Mouse (Mus musculus): ENCODE results near the gene Dyrk2.

Gene Dyrk2

DNA sequence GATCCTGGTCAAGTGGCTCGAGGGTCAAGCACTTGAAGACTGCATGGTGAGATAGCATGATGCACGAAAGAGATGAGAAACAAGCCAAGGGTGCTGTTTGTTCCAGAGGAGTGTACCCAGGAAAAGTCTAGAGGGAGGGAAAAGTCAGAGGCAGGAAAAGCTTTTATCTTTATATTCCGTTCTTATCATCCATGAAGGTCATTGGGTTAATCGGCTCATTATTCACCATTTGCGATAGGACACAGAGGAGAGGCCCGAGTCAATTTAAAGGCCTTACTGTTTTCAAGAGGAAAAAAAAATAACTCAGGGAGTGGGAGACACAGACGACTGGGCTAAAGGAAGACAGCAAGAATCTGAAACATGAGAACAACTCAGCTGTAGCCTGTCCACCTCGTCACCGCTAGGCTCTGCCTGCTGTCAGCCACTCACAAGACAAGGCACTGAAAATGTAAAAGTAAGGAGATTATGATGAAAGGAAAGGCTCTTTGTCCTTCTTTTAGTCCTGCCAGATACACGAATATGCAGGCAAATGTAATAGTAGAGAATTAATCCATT, 22.9 kb downstream of the Dyrk2 start:
- DNase-seq (ENCODE audit: low read depth, low spot score), result no peak

DNA sequence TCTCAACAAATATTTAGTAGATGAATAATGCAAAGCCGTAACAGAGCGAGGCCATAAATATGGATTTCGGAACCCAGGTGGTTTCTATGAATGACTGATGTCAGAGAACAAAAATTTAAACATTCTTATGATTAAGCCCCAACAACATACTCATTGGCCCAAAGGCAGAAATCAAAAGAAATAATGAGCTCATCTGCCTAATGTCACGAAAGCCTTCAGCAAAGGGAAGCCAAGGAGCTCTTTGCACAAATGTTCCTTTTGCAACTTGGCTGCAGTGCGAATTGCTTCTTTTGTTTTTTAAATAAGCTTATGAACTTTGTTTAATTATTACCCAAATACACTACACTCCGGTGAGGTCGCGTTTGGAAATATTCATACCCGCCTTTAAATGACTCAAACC, 29.4 kb downstream of the Dyrk2 start:
- no peak for DNase-seq (ENCODE audit: low read depth, low spot score)

DNA sequence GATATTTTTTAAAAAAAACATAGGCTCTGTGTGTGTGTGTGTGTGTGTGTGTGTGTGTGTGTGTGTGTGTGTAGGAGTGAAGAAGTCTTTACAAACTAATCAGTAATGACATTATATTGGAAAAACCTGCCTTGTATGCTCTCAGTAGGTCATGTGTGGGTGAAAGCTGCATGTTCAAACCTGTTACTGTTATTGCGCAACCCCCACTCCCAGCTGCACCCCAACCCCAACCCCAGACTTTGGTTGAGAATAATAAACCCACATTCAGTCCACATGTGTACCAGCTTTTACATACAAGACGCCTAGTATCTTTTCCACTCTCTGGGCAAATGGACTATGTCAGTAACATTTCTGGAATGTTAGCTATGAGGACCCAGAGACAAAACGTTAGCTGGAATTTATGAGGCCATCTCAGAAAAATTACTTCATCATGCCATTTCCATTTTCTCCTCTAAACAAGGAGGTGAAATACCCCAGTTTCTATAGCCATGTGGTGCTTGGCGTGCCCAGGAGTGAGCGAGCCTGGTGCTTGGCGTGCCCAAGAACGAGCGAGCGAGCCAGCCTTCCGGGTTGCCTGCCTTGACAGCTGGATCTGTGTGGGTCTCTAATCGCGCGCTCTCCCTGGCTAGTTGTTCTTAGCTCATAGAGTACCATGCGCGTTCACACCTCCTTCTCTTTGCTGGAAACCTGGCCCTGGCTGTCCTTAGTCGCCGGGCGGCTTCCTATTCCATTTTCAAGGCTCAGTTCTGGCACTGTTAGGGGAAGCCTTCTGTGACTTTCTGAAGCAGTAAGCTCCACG, 30.5 kb downstream of the Dyrk2 start:
- DNase-seq (ENCODE audit: low read depth, low spot score), result no peak

DNA sequence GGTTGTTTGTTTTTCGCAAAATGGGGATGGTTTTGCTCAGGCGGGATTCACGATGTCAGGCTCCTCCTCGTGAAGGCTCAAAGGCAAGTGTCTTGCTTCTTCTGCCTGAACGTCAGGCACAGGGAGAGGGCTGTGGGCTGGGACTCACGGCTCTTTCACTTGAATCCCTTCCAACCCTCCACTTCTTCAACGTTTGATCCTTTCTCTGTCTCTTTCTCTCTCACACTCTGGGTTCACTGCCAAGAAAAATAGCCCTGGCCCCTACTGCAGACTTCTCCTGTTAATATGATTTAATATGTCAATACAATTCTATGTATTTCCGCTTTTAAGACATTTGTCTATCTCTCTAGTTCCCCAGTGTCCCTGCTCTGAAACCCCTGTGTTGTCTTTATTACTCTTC, 32.4 kb downstream of the Dyrk2 start:
- DNase-seq (ENCODE audit: low read depth, low spot score), result no peak

DNA sequence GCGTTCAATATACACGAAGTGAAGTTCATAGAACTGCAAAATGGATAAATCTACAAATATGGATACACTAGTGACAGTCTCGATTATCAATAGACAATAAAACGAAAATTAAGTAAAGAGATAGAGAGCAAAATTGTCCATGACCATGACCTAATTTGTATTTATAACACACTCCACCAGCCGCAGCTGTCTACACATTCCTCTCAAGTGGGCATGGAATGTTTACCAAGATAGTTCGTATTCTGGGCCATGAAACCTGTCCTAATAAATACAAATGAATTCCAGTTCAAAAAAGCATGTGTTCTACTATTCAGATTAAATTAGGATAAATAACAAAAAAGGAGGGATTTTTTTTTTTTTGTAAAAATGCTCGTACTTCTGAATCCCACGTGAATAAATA, 38.8 kb downstream of the Dyrk2 start:
- no peak for DNase-seq (ENCODE audit: low read depth, low spot score)

DNA sequence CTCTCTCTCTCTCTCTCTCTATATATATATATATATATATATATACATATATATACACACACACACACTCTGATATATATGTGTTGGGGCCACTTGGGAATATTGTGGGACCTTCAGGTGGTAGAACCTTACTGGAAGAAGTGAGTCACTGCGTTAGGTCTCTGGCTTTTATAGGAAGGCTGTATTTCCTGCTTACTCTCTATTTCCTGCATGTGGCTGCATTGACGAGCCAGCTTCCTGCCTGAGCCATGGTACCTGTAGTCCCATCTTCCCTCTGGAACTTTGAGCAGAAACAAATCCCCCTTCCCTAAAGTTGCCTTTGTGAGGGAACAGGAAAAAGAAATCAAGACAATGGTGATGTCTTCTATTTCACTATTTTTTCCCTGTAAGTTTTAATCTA, 40.4 kb downstream of the Dyrk2 start:
- DNase-seq (ENCODE audit: low read depth, low spot score), result no peak

DNA sequence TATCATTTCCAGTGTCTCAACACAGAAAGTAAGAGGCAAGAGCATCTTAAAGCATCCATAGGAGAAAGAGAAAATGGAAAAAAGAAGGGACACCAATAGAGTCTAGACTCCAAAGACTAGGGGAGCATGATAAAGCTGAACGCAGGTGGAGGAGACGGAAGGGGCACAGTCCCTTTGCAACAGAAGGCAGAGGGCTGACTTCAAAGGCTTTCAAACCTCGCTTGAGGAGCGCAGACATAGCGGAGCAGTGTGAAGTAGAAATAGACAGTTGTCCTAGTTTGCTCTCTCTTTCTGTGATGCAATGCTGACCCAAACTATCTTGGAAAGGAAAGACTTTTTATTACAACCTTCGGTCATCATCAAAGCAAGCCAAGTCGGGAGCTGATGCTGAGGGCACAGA, 42.9 kb downstream of the Dyrk2 start:
- DNase-seq (ENCODE audit: low read depth, low spot score), result no peak

DNA sequence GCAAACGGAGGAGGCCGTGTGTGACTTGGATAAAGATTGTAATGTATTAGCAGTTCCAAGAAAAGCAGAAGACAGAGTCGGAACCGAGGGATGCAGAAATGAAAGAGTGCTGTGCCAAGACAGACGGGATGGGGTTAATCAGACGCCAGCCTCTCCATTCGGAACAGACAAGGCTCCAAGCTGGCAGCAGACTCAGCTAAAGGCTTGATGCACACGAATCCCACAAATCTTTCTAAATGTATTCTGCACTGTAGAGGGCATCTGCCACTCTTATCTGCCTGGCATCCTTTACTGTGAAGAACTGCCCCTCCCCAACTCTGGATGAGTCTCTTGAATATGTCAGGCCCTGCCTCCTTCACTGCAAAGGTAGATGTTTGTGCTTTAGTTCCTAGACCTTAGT, 45.2 kb downstream of the Dyrk2 start:
- DNase-seq (ENCODE audit: low read depth, low spot score), result no peak

DNA sequence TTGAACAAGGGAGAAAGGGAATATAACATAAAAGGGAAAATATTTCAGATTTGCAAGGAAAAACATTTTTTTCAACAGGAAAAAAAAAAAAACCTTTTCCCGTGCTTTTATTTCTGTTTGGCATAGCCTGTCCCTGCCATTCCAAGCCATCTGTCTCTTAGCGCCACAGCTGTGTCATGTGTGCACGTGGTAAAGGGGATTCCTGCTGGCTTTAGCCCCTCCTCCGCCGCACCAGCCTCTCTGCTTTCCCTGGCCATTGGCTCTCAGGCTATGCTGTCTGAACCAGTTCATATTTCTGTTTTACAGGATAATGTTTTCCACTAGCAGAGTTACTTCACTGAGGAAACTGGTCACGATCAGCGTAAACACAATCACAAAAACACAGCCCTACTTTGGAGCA, 49.1 kb downstream of the Dyrk2 start:
- DNase-seq (ENCODE audit: low read depth, low spot score), result no peak

DNA sequence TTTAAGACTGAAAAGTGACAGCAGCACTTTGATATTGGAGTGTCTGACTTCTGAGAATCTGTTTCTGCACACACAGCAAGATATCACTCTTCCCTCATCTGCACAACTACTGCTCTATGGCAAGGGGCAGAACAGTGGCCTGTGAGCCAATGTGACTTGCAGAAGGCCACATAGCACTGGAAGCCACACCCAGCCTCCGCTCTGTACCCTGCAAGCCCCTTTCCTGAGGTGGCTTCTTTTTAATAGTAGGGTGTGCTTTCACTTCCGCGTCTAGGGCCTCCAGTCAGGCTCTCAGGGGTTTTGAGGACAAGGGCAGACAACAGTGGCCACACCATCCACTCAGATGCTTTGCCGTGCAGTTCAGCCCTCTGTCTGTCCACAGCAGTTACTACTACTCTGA, 50.2 kb downstream of the Dyrk2 start:
- DNase-seq (ENCODE audit: low read depth, low spot score), result no peak

DNA sequence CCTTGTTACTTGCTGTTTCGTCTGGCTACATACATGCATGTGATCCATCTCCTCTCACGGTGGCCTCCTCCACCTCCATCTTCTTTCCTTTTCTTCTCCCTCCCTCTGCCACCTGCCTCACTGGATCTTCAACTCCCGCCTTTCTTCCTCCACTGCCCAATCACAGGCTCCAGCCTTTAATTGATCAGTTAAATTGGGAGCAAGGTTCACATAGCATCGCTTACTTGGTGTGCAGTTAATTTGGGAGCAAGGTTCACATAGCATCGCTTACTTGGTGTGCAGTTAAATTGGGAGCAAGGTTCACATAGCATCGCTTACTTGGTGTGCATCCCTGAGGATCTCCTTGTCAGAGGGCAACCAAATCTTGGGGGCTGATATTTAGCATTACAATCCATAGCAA, 52.9 kb downstream of the Dyrk2 start:
- DNase-seq (ENCODE audit: low read depth, low spot score), result no peak

DNA sequence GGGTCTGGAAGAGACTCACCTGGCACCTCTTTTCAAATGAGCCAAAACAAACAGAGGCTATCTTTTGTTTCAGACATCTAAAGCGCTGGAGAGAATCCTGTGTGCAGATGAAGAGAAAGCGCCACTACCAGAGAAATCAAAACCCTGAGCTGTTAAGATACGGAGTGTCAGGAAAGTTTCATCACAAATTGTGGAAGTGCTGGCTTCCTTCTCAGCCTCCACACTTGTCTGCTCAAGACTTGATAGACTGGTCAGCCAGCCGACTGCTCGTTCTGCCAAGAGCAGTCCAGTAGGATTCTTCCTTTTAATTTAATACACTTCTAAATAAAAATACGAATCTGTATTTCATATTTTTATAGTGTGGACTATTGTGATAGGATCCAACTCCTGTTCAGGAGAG, 58.1 kb downstream of the Dyrk2 start:
- DNase-seq (ENCODE audit: low read depth, low spot score), result no peak

DNA sequence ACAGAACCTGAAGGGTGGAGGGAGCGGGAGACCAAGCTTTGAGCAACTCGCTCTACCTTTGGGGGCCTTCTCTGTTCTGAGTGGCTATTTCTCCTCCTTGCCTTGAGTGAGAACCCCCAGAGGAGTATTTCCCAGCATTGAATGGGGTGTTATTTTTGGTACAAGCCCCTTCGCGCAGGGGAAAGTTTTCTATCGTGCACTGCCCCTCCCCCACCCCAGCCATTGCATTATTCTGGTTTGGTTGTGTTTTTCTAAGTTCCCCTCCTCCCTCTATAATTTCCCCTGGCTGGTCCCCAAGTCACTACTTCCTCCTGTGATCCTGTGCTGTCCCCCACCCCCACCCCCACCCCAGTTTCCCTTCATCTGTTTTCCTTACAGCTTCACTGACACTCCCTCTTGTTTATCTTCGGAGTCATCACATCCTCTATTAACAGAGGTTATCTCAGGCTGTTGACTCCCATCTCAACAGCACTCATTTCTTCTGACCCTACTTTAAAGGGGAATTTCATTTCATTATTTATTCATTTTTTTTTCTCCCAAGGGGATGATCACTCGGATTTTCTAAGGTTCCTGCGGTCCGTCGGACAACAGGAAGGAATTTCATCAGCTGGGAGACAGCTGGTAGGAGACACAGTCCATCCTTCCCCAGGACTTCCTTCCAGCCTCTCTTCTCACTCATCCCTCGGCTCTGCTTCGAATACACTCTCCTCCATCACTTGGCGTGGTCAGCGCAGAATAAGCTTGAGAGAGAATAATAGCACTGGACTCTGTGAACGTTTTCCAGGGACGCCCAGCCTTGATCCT, 58.9 kb downstream of the Dyrk2 start:
- DNase-seq (ENCODE audit: low read depth, low spot score), result no peak
